Mouse (Mus musculus) G1E (cell line): ENCODE data around the gene Acnat1.

Source experiments
- CTCF ChIP-seq: IDR thresholded peaks from 2 replicates; pipeline ENCODE4 v1.5.1; 2012; ENCODE audit warnings: low read depth, low read length, inconsistent platforms, mixed read lengths
- GATA1 ChIP-seq: IDR thresholded peaks from 2 replicates; pipeline ENCODE4 v1.6.1; 2012; ENCODE audit warnings: borderline replicate concordance, low read length, inconsistent platforms, mixed read lengths
- GATA2 ChIP-seq: IDR thresholded peaks from 2 replicates; pipeline ENCODE4 v1.6.1; 2012; ENCODE audit warnings: low read depth, low read length, inconsistent platforms, borderline replicate concordance
- POLR2AphosphoS5 ChIP-seq: IDR thresholded peaks from 2 replicates; pipeline ENCODE4 v1.6.1; 2012; ENCODE audit warnings: low read depth, low read length, inconsistent platforms; ENCODE audit not compliant: insufficient replicate concordance
- TAL1 ChIP-seq: conservative IDR thresholded peaks from 2 replicates; pipeline ENCODE4 v1.6.1; 2012; ENCODE audit warnings: low read depth, low read length, inconsistent platforms, mixed read lengths

DNA sequence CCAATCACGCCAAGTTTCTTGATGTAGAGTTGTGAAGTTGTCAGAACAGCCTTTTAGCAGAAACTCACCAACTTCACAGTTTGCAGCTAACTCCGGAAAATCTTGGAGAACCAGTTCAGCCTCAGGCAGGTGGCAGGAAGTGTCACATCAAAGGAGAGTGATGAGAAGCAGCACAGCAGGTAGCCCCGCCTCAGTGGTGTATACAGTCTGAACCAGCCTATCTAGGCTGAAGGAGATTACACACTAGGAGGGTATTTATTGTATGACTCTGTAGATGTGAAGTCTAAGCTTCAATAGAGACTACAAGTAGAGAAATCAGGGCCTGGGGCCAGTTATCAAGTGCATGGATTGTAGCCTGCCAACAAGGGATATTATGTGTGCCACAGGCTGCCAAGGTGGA is 7.2 kb upstream of the Acnat1 start:
- TF ChIP-seq CTCF (no peak), GATA1 (no peak), GATA2 (no peak), POLR2AphosphoS5 (no peak), TAL1 (no peak)
